Mouse (Mus musculus): ENCODE measurements around the gene Aff4. TPM values are rescaled to one million over a fixed set of nuclear protein-coding genes. Genes with fewer than 3 reads are reported as not detected.

The Aff4 gene
- polyA plus RNA-seq, 1 experiment from 2014 or later = 38.0 TPM

- 83% methylated on average over 3 of the region's 3 CpGs for WGBS
- Histone ChIP-seq H3K9me3 (replicated peaks) (no peaks in the 10 kb centered on the region), H3K27me3 (ENCODE audit: low read depth, poor library complexity, severe bottlenecking) (peaks cover 90% of the 10 kb centered on the region), H3K36me3 (0 out of 2 replicates have a peak, but pooled peaks cover under 1% of the 10 kb centered on the region), H3K4me1 (peaks cover 25% of the 10 kb centered on the region), H3K27ac (no peak overlapping the region), H3K4me3 (no peak overlapping the region)
- DNase-seq (ENCODE audit: low spot score) = no peak
Observed at GRCm38 (mm10) chr11:53460192-53460591, 109.6 kb downstream of the Aff4 start.

- DNase-seq (ENCODE audit: low spot score) = no peak
- peaks cover 97% of the 10 kb centered on the region for H3K27me3 ChIP-seq (ENCODE audit: low read depth, poor library complexity, severe bottlenecking)
- no peak overlapping the region for H3K27ac ChIP-seq
- 28% methylated on average over 5 of the region's 5 CpGs for WGBS
- H3K4me1 ChIP-seq = peaks cover 28% of the 10 kb centered on the region
- 0 out of 2 replicates have a peak, but pooled peaks cover 2% of the 10 kb centered on the region for H3K36me3 ChIP-seq
- no peaks in the 10 kb centered on the region for H3K9me3 ChIP-seq (replicated peaks)
- no peak overlapping the region for H3K4me3 ChIP-seq
Observed at GRCm38 (mm10) chr11:53461727-53462126, 111.1 kb downstream of the Aff4 start.

DNA sequence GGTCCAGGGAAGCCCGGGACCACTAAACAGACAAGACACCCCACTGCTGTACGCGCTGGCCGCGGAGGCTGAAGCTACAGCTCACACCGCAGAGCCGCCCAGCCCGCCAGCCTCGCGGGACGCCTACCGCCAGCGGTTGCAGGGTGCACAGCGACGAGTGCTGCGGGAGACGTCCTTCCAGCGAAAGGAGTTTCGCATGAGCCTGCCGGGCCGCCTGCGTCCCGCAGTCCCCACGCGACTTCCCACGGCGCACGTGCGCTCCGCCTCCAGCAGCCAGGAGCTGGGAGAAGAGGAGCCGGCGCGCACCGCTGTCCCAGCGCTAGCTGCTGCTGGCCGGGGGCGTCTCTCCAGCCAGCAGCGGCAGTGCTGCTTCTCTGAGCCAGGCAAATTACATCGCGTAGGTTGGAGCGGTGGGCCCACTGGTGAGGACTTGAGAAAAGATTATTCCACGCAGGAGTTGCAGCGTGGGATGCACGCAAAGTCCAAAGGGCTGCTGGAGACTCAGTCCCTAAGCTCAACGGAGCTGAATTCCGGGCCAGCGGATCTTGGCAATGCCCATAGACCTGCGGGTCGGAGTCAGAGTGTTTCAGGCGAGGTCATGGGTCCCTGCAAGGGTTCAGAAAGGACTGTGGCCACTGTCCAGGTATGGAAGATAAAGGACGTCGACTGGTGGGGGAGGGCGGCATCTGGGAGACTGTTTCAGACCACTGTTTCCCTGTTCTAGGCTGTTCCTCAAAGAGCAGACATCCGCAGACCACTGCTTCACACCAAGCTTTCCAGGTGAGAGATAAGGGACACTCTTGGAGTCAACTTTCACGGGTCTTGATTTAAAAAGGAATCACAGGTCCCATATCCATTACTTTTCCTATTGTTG lies 113.2 kb downstream of the Aff4 start:
- Histone ChIP-seq H3K4me1 (peaks cover 23% of the 10 kb centered on the region), H3K9me3 (replicated peaks) (no peaks in the 10 kb centered on the region), H3K4me3 (peak overlapping the region; percentile 55), H3K36me3 (0 out of 2 replicates have a peak, but pooled peaks cover 2% of the 10 kb centered on the region), H3K27ac (peak overlapping the region; percentile 19; the same call in 1 of the 2 replicates), H3K27me3 (ENCODE audit: low read depth, poor library complexity, severe bottlenecking) (peaks cover 97% of the 10 kb centered on the region)
- peak; percentile 74 for DNase-seq (ENCODE audit: low spot score)
- WGBS = 5% methylated on average over 55 of the region's 55 CpGs

DNA sequence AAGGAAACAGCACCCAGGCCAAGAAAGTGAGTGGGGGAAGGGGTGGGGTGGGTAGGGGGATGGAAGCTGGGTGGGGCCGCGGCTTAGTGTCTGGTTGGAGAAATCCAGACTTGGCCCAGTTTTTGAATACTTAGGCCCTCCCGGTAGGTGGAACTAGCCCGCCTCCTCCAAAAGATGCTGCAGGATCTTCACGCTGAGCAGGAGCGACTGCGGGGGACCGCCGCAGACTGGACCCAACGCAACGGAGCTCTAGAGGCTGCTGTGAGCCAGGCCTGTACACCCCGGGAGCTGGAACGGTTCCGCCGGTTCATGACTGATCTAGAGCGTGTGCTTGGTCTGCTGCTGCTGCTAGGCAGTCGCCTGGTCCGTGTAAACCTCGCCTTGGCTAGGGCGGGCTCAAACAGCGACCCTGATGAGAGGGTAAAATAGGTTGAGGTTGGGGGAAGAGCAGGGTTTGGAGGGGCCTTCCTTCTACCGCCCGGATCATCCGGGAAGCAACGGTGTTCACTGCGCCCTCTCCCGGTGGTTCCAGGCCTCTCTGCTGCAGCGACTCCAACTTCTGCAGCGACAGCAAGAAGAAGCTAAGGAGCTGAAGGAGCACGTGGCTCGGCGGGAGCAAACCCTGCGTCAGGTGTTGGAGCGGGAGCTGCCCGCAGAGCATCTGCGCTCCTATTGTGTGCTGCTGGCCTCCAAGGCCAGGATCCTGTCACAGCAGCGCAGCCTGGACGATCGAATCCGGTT lies 115.8 kb downstream of the Aff4 start:
- peak overlapping the region; percentile 42 for H3K4me3 ChIP-seq
- WGBS = 6% methylated on average over 40 of the region's 40 CpGs
- peak overlapping the region; percentile 54 for H3K27ac ChIP-seq
- H3K27me3 ChIP-seq (ENCODE audit: low read depth, poor library complexity, severe bottlenecking) = peaks cover 98% of the 10 kb centered on the region
- H3K9me3 ChIP-seq (replicated peaks) = no peaks in the 10 kb centered on the region
- H3K36me3 ChIP-seq = 0 out of 2 replicates have a peak, but pooled peaks cover 2% of the 10 kb centered on the region
- H3K4me1 ChIP-seq = peaks cover 41% of the 10 kb centered on the region
- peak; percentile 88 for DNase-seq (ENCODE audit: low spot score)

- DNase-seq (ENCODE audit: low spot score) = no peak
- Histone ChIP-seq H3K4me3 (peak overlapping the region; percentile 38; the same call in 1 of the 2 replicates), H3K36me3 (0 out of 2 replicates have a peak, but pooled peaks cover 2% of the 10 kb centered on the region), H3K9me3 (replicated peaks) (no peaks in the 10 kb centered on the region), H3K27me3 (ENCODE audit: low read depth, poor library complexity, severe bottlenecking) (peaks cover 97% of the 10 kb centered on the region), H3K4me1 (peaks cover 30% of the 10 kb centered on the region), H3K27ac (peak overlapping the region; percentile 36; the same call in 1 of the 2 replicates)
- WGBS = 48% methylated on average over 16 of the region's 16 CpGs
Observed at GRCm38 (mm10) chr11:53469294-53469967, 118.8 kb downstream of the Aff4 start.

DNA sequence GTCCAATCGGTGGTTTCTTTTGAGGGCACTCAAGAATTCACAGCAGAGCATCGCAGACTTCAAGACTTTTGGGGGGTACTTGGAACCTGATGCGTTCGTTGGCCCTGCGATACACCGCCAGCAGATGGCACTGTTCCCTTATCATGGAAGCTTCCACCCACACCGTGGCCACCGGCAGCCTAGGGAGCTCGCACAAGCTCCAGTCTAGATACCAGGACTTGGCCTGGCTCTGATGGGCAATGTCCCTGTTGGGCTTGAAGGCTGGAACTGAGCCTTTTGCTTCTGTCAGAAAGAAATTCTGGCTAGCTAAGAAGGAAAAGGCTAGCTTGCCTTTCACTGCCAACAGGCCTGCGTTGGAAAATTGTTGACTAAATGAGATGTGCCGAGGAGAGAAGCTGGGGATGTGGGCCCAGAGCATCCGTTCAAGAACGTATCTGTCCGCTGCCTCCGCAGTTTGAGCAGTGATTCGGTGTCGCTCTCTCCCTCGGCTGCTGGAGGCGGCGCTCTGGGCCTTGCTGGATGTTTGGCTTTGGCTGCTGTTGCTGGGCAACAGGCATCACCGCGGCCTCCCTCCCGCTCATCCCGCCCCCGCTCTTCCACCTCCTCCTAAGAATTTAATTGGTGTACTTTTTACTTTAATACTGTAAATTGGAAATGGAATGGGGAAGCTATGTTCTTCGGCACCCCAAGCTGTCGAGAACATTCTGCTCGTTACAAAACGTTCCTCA lies 119.5 kb downstream of the Aff4 start, which contains the start of gene Gm9837:
Gene Gm9837, minus strand, starts transcription at position 512 of the 728 bp plus-strand sequence.
- WGBS = 5% methylated on average over 29 of the region's 29 CpGs
- H3K27me3 ChIP-seq (ENCODE audit: low read depth, poor library complexity, severe bottlenecking) = peaks cover 97% of the 10 kb centered on the region

More for the DNA sequence above, 119.5 kb downstream of the Aff4 start, which contains the start of gene Gm9837:
- H3K4me3 ChIP-seq = peak within 1 kb of the TSS; percentile 38
- H3K36me3 ChIP-seq = 0 out of 2 replicates have a peak, but pooled peaks cover 2% of the 10 kb centered on the region
- no peaks in the 10 kb centered on the region for H3K9me3 ChIP-seq (replicated peaks)
- H3K27ac ChIP-seq = peak within 1 kb of the TSS; percentile 36; the same call in 1 of the 2 replicates
- H3K4me1 ChIP-seq = peaks cover 30% of the 10 kb centered on the region
- DNase-seq (ENCODE audit: low spot score) = peak; percentile 94

Small RNA genes within 50 kb of the gene (microRNA-seq; reads per million reads assigned to microRNA genes)
- not detected for gene Mir6920

Other genes starting within 250 kb of the Aff4 start
- 143 and 154 TPM in 2 replicates for gene Hspa4, start 50.4 kb upstream of the Aff4 start, polyA plus RNA-seq (2016; fragmentation: Nextera tagmentation; extraction: Ambion mirVana)
- gene Zcchc10, start 26.2 kb upstream of the Aff4 start, polyA plus RNA-seq (2016; fragmentation: Nextera tagmentation; extraction: Ambion mirVana) = 23.0 and 30.4 TPM in 2 replicates
- 0.51 TPM in 1 of 2 replicates, not detected in the other for gene Leap2, start 72.3 kb downstream of the Aff4 start, polyA plus RNA-seq (2016; fragmentation: Nextera tagmentation; extraction: Ambion mirVana)
- gene Uqcrq, start 80.0 kb downstream of the Aff4 start, polyA plus RNA-seq (2016; fragmentation: Nextera tagmentation; extraction: Ambion mirVana) = 491 and 544 TPM in 2 replicates
- 0.66 and 0.79 TPM in 2 replicates for gene Gdf9, start 80.2 kb downstream of the Aff4 start, polyA plus RNA-seq (2016; fragmentation: Nextera tagmentation; extraction: Ambion mirVana)
- 0.08 and 0.14 TPM in 2 replicates for gene Gm10447, start 106.3 kb downstream of the Aff4 start, polyA plus RNA-seq (2016; fragmentation: Nextera tagmentation; extraction: Ambion mirVana)
- gene Shroom1, start 106.4 kb downstream of the Aff4 start, polyA plus RNA-seq (2016; fragmentation: Nextera tagmentation; extraction: Ambion mirVana) = 1.8 and 3.9 TPM in 2 replicates
- gene Gm9837, start 119.6 kb downstream of the Aff4 start, polyA plus RNA-seq (2016; fragmentation: Nextera tagmentation; extraction: Ambion mirVana) = not detected in 2 replicates
- not detected in 2 replicates for gene Gm9945, start 129.3 kb downstream of the Aff4 start, polyA plus RNA-seq (2016; fragmentation: Nextera tagmentation; extraction: Ambion mirVana)
- 0.13 and 0.51 TPM in 2 replicates for gene Sowaha, start 129.4 kb downstream of the Aff4 start, polyA plus RNA-seq (2016; fragmentation: Nextera tagmentation; extraction: Ambion mirVana)
- 18.6 and 22.8 TPM in 2 replicates for gene Sept8, start 168.4 kb downstream of the Aff4 start, polyA plus RNA-seq (2016; fragmentation: Nextera tagmentation; extraction: Ambion mirVana)
- gene Kif3a, start 216.5 kb downstream of the Aff4 start, polyA plus RNA-seq (2016; fragmentation: Nextera tagmentation; extraction: Ambion mirVana) = 52.0 and 69.4 TPM in 2 replicates

Measured in limb, embryonic 10.5 days (tissue).